Mouse (Mus musculus) testis, postnatal 10 days (tissue): ENCODE results near the gene Phc2.

ENCODE experiments used
- DNase-seq: peaks from one replicate; pipeline ENCODE4 v3.0.0; 2021; ENCODE audit warnings: low spot score

Gene Phc2

GRCm38 (mm10) chr4:128742379-128742970 is 88.0 kb downstream of the Phc2 start:
- no peak for DNase-seq

- DNase-seq = no peak
Measured at GRCm38 (mm10) chr4:128743031-128743626, 88.6 kb downstream of the Phc2 start.

- no peak for DNase-seq
Measured at GRCm38 (mm10) chr4:128745160-128745559, 90.7 kb downstream of the Phc2 start.

- peak; percentile 67 for DNase-seq
Measured at GRCm38 (mm10) chr4:128747614-128748270, 93.2 kb downstream of the Phc2 start.

GRCm38 (mm10) chr4:128748309-128748708 is 93.8 kb downstream of the Phc2 start:
- DNase-seq = no peak

GRCm38 (mm10) chr4:128751006-128751405 is 96.5 kb downstream of the Phc2 start:
- DNase-seq = no peak

- DNase-seq = no peak
Measured at GRCm38 (mm10) chr4:128752031-128752757, 97.7 kb downstream of the Phc2 start.

GRCm38 (mm10) chr4:128753571-128753970 is 99.1 kb downstream of the Phc2 start:
- no peak for DNase-seq

GRCm38 (mm10) chr4:128755064-128755463 is 100.6 kb downstream of the Phc2 start, which contains the start of gene A3galt2:
A3galt2 (plus strand) TSS chr4:128755364.
- DNase-seq = no peak

GRCm38 (mm10) chr4:128755900-128756299 is 101.4 kb downstream of the Phc2 start:
- DNase-seq = no peak

- DNase-seq = no peak
Measured at GRCm38 (mm10) chr4:128759214-128759613, 104.7 kb downstream of the Phc2 start.

- no peak for DNase-seq
Measured at GRCm38 (mm10) chr4:128760029-128760428, 105.5 kb downstream of the Phc2 start.

GRCm38 (mm10) chr4:128766929-128767328 is 112.4 kb downstream of the Phc2 start:
- DNase-seq = no peak

GRCm38 (mm10) chr4:128768120-128768519 is 113.6 kb downstream of the Phc2 start:
- no peak for DNase-seq

GRCm38 (mm10) chr4:128769569-128770355 is 115.3 kb downstream of the Phc2 start:
- no peak for DNase-seq

- no peak for DNase-seq
Measured at GRCm38 (mm10) chr4:128770698-128771097, 116.2 kb downstream of the Phc2 start.

- DNase-seq = no peak
Measured at GRCm38 (mm10) chr4:128773820-128774219, 119.3 kb downstream of the Phc2 start.

- DNase-seq = peak; percentile 75
Measured at GRCm38 (mm10) chr4:128774467-128774866, 120.0 kb downstream of the Phc2 start.

GRCm38 (mm10) chr4:128776568-128777289 is 122.2 kb downstream of the Phc2 start:
- DNase-seq = peak; percentile 93

GRCm38 (mm10) chr4:128777593-128777992 is 123.1 kb downstream of the Phc2 start:
- DNase-seq = no peak

GRCm38 (mm10) chr4:128782037-128782436 is 127.5 kb downstream of the Phc2 start:
- no peak for DNase-seq
